Mouse (Mus musculus) intestine, embryonic 15.5 days (tissue): ENCODE measurements around the gene Kdelr3. TPM values are rescaled to one million over a fixed set of nuclear protein-coding genes. Genes with fewer than 3 reads are reported as not detected.

Experiments used
- ATAC-seq: fragments of 200-750 bp; cut with Nextera tagmentation; 2 replicates; pipeline ENCODE4 v1.8.0; 2017; ENCODE audit warnings: moderate TSS enrichment, moderate library complexity
- H3K27ac ChIP-seq: fragments of 300-500 bp; sonication (generic); 2 replicates; pipeline ENCODE4 v1.5.1; 2015; ENCODE audit warnings: mild to moderate bottlenecking, inconsistent platforms
- H3K27me3 ChIP-seq: fragments of 300-500 bp; sonication (generic); replicated peaks from 2 replicates; pipeline ENCODE4 v1.6.1; 2015; ENCODE audit warnings: inconsistent platforms
- H3K36me3 ChIP-seq: fragments of 300-500 bp; sonication (generic); 2 replicates; pipeline ENCODE4 v1.6.1; 2015; ENCODE audit warnings: inconsistent platforms
- H3K4me1 ChIP-seq: fragments of 300-500 bp; sonication (generic); replicated peaks from 2 replicates; pipeline ENCODE4 v1.6.1; 2015; ENCODE audit warnings: inconsistent platforms
- H3K4me2 ChIP-seq: fragments of 300-500 bp; sonication (generic); replicated peaks from 2 replicates; pipeline ENCODE4 v1.6.1; 2015; ENCODE audit warnings: mild to moderate bottlenecking, inconsistent platforms
- H3K4me3 ChIP-seq: fragments of 300-500 bp; sonication (generic); replicated peaks from 2 replicates; pipeline ENCODE4 v1.5.1; 2015; ENCODE audit warnings: inconsistent platforms
- H3K9ac ChIP-seq: fragments of 300-500 bp; sonication (generic); 2 replicates; pipeline ENCODE4 v1.6.1; 2015; ENCODE audit warnings: inconsistent platforms
- H3K9me3 ChIP-seq: fragments of 300-500 bp; sonication (generic); 2 replicates; pipeline ENCODE4 v1.6.1; 2016; ENCODE audit warnings: inconsistent platforms
- WGBS: fragments of 180-500 bp; shearing (Covaris S2); methylation state at CpG from one replicate; pipeline ENCODE4 v1.1.7; 2015; 5-methylcytosine and 5-hydroxymethylcytosine counted together
- polyA plus RNA-seq: library from polyadenylated mRNA; unstranded; fragments of >200 nt; fragmentation: Nextera tagmentation; extraction: Ambion mirVana; gene quantifications from 2 replicates; pipeline ENCODE4 v1.2.1, GENCODE M21; 2015

The Kdelr3 gene
- polyA plus RNA-seq: 71.6 and 78.7 TPM in 2 replicates

DNA sequence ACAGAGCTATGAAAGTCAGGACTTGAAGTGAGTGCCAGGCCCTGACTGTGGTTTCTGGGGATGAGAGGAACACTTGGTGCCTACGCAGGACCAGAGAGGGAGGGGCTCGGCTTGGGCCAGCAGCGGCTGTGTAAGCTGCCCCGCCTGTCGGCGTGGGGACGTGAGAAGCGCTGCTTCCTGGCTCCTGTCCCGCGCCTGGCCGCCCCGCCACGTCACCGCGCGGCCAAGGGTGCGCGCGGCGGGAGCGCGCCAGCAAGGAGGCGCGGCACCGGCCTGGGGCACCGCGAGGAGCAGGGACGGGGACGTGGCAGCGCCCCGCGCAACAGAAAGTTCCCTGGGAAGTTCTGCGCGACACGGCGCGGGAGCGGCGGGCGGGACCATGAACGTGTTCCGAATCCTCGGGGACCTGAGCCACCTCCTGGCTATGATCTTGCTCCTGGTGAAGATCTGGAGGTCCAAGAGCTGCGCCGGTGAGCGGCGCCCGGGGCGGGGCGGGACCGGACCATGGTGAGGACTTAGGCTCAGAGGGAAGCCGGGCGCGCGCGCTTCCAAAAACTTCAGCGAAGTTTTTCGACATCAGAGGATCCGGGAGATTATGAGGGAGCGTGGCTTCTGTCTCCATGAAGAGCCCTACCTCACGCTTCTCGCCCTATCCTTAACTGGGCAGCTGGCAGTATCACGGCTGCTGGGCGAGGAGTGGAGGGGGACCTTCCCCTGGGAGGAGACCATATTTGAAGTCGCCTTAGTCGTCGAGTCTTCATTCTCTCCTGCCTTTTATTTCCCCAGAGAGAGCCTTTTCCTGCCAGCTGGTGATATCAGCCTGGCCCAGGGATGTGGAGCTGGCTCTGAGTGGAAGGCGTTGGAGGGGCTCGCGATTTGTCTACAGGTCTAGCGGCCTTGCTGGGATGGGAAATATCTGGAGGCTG is at the start of gene Kdelr3:
Kdelr3 (plus strand) TSS at position 241 of the 926 bp plus-strand sequence.
- Histone ChIP-seq H3K27ac (peak within 1 kb of the TSS; percentile 68), H3K4me1 (peaks cover 33% of the 10 kb centered on the region), H3K36me3 (no peaks in the 10 kb centered on the region), H3K9ac (peak within 1 kb of the TSS; percentile 64), H3K27me3 (peaks cover 40% of the 10 kb centered on the region), H3K9me3 (no peaks in the 10 kb centered on the region), H3K4me2 (peak within 1 kb of the TSS; percentile 95), H3K4me3 (peak within 1 kb of the TSS; percentile 66)
- peak; percentile 84 for ATAC-seq
- WGBS: under 1% methylated on average over 71 of the region's 71 CpGs

DNA sequence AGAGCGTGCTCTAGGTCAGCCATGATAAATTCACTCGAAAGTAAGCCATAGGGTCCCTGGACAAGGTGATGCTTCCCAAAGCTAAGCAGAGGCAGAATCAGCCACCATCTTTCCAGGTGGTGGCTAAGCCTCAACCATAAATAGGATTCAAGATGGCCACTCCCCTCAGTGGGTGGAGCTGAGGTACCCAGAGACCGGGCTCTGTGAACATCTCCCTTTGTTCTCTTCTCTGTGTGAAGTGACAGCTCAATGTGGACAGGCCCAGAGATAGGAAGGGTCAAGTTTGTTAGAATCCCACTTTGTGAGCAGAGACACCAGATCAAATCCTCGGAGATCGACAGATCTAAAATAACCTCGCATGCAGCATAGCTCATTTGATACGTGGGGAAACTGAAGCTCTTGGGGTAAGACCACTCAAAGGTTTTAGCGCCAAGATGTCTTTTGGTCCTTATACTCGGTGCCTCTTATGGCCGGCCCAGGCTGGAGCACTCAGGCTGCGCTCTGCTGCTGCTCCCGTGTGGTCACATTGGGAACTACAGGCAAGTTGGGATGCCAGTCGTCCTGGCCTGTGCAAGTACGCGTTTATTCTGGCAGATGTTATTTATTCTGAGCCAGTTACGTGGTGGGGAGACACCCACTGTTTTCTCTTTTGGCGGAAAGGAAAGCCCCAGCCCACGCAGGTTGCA is 49.5 kb upstream of the Kdelr3 start:
- H3K9ac ChIP-seq: no peak overlapping the region
- H3K36me3 ChIP-seq: no peaks in the 10 kb centered on the region
- ATAC-seq: peak; percentile 83

DNA sequence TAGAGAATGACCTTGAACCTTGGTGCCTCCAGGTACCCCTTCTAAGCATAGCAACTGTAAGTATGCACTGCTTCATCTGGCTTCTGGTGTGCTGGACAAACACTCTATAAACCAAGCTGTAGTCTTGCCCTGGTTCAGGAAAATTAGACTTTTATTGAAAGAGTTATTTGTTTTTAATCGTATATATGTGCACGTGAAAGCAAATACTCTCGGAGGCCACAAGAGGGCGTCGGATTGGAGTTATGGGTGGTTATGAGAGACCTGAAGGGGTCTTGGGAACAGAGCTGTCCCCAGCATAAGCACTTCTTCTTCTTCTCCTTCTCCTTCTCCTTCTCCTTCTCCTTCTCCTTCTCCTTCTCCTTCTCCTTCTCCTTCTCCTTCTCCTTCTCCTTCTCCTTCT is 46.6 kb upstream of the Kdelr3 start:
- Histone ChIP-seq H3K36me3 (no peaks in the 10 kb centered on the region), H3K27ac (no peak overlapping the region), H3K27me3 (no peaks in the 10 kb centered on the region; the same call in 1 of the 2 replicates), H3K4me2 (no peak overlapping the region), H3K9me3 (no peaks in the 10 kb centered on the region), H3K9ac (no peak overlapping the region), H3K4me1 (0 out of 2 replicates have a peak, but pooled peaks cover 3% of the 10 kb centered on the region), H3K4me3 (no peak overlapping the region)
- ATAC-seq: no peak
- 69% methylated on average over 5 of the region's 5 CpGs for WGBS

More for the DNA sequence above, 49.5 kb upstream of the Kdelr3 start:
- Histone ChIP-seq H3K4me2 (no peak overlapping the region), H3K9me3 (no peaks in the 10 kb centered on the region), H3K27ac (no peak overlapping the region), H3K4me3 (no peak overlapping the region), H3K4me1 (0 out of 2 replicates have a peak, but pooled peaks cover 3% of the 10 kb centered on the region), H3K27me3 (peaks cover 5% of the 10 kb centered on the region)
- 4% methylated on average over 18 of the region's 18 CpGs for whole genome bisulfite sequencing

DNA sequence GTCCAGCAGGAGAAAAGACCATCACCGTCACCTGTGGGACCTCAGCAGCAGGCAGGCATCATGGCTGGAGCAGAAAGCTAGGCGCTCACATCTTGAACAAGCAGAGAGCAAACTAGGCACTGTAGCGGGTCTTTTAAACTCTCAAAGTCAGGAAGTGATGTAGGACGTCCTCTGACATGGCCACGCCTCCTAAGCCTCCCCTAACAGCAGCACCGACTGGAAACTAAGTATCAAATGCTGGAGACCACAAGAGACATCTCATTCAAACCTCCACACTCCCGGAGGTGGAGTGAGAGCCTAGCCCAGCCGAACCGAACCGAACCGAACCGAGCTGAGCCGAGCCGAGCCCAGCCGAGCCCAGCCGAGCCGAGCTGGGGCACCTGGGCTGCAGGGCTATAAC is 45.6 kb upstream of the Kdelr3 start:
- Histone ChIP-seq H3K4me1 (0 out of 2 replicates have a peak, but pooled peaks cover 3% of the 10 kb centered on the region), H3K9me3 (no peaks in the 10 kb centered on the region), H3K9ac (no peak overlapping the region), H3K4me3 (peak overlapping the region; percentile 18; the same call in 1 of the 2 replicates), H3K27me3 (no peaks in the 10 kb centered on the region; the same call in 1 of the 2 replicates), H3K4me2 (peak overlapping the region; percentile 33), H3K27ac (no peak overlapping the region), H3K36me3 (no peaks in the 10 kb centered on the region)
- 29% methylated on average over 17 of the region's 17 CpGs for WGBS
- no peak for ATAC-seq

DNA sequence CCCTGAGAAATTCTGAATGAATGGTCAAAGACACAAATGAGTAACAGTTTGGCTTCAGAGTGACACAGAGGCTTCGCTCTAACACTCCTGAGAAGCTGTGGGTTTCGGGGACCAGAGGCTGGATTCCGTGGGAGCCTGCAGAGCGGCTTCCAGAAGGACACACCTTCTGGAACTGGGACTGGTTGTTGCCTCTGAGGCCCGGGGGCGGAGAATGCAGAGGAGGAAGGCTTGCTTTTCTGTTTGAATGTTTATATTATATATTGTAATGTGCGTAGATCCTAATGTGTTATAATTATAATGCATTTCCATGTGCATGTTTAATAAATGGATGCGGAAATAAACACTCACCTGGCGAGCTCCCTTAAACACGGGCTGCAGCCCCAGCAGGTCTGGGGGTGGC is 45.1 kb upstream of the Kdelr3 start:
- H3K4me2 ChIP-seq: peak overlapping the region; percentile 33
- no peaks in the 10 kb centered on the region; the same call in 1 of the 2 replicates for H3K27me3 ChIP-seq
- H3K4me1 ChIP-seq: 0 out of 2 replicates have a peak, but pooled peaks cover 3% of the 10 kb centered on the region
- ATAC-seq: no peak
- H3K9ac ChIP-seq: no peak overlapping the region
- WGBS: 46% methylated on average over 10 of the region's 10 CpGs
- no peaks in the 10 kb centered on the region for H3K9me3 ChIP-seq
- no peak overlapping the region for H3K27ac ChIP-seq
- peak overlapping the region; percentile 18; the same call in 1 of the 2 replicates for H3K4me3 ChIP-seq
- no peaks in the 10 kb centered on the region for H3K36me3 ChIP-seq

DNA sequence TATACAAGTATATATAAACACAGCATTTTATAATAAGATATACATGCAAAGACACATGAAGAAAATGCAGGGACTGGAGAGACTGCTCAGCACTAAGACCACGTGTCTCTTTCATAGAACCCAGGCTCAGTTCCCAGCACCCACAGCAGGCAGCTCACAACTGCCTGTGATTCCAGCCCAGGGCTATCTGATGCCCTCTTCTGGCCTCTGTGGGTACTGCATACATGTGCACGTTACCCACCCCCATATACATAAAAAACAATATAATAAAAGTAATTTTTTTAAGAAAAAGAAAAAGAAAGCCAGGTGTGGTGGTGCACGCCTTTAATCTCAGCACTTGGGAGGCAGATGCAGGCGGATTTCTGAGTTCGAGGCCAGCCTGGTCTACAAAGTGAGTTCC is 43.2 kb upstream of the Kdelr3 start:
- Histone ChIP-seq H3K27ac (no peak overlapping the region), H3K9me3 (no peaks in the 10 kb centered on the region), H3K27me3 (no peaks in the 10 kb centered on the region), H3K36me3 (no peaks in the 10 kb centered on the region), H3K4me2 (no peak overlapping the region), H3K9ac (no peak overlapping the region), H3K4me1 (0 out of 2 replicates have a peak, but pooled peaks cover 3% of the 10 kb centered on the region), H3K4me3 (no peak overlapping the region)
- WGBS: 84% methylated on average over 5 of the region's 5 CpGs
- no peak for ATAC-seq

DNA sequence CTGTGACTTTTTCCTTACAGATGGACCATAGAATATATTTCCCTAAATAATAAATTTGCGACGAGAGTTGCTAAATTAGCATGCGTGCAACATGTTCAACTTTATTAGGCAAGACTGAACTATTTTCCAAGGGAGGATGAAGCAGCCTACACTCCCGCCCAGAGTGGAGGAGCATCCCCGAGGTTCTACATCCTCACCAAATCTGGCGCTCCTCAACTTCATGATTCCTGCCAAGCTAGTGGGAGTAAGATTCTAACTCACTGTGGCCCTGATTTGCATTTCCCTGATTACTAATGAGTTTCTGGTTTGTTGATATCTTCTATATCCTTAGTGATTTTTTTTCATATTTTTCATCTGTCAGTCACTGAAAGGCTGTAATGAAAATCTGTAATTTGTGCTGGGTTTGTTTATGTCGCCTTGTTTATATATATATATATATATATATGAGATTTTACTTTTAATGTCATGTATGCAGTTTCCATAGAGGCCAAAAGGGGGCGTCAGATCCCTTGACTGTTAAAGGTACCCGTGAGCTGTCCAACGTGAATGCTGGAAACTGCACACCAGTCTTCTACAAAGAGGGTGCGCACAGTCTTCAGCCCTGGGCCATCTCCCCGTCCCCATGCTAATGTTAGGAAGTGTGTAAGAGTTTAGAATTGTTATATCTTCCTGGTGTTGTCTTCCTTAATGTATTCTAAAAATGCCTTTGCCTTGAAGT is 42.4 kb upstream of the Kdelr3 start:
- Histone ChIP-seq H3K4me3 (no peak overlapping the region), H3K4me2 (no peak overlapping the region), H3K27ac (no peak overlapping the region), H3K9ac (no peak overlapping the region), H3K4me1 (0 out of 2 replicates have a peak, but pooled peaks cover 3% of the 10 kb centered on the region), H3K36me3 (no peaks in the 10 kb centered on the region), H3K9me3 (no peaks in the 10 kb centered on the region), H3K27me3 (no peaks in the 10 kb centered on the region)
- ATAC-seq: no peak
- WGBS: 56% methylated on average over 12 of the region's 12 CpGs

DNA sequence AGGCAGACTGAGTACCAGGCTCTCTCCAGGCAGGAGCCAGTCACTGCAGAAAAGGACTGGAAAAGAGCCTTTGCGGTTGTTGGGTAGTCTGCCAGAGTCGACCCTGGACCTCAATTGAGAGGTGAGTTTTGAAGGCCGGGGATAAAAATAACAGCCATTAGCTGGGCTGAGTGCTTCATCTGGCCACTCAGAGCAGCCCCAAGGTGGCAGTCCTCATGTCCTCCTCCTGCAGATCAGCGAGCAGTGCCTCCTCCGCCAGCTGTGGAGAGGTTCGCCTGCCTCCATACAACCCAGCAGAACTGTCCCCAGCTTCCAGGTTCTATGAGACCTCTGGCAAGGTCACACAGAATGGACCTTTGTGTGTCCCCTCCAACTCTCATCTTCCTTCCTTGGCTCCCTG is 39.0 kb upstream of the Kdelr3 start:
- H3K4me2 ChIP-seq: no peak overlapping the region
- no peak overlapping the region for H3K9ac ChIP-seq
- 45% methylated on average over 6 of the region's 6 CpGs for WGBS
- H3K27me3 ChIP-seq: 0 out of 2 replicates have a peak, but pooled peaks cover 2% of the 10 kb centered on the region
- H3K9me3 ChIP-seq: no peaks in the 10 kb centered on the region
- no peak for ATAC-seq
- no peaks in the 10 kb centered on the region for H3K4me1 ChIP-seq
- H3K36me3 ChIP-seq: no peaks in the 10 kb centered on the region
- H3K4me3 ChIP-seq: no peak overlapping the region
- H3K27ac ChIP-seq: no peak overlapping the region

DNA sequence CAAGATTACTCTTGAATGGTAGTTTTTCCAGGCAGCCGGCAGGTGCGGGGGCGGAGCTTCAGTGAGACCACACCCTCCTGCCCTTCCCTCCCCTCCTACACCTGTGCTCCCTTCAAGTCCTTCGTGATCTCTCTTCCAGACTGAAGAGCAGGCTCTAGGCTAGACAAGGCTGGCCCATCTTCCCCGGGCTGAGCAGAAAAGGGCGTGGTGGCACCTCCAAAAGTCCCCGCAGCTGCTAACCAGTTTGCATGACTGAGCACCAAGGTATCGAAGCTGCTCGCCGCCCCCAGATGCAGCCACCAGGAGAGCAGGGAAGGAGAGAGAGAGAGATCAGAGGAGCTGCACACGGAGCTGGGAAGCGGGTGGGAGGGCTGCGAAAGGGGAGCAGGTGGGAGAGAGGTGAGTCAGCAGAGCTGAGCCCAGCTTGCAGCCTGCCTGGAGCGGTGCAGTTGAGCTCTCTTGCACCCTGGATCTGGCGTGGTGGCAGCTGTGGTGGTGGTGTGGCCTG is 35.0 kb upstream of the Kdelr3 start:
- Histone ChIP-seq H3K27ac (no peak overlapping the region), H3K27me3 (0 out of 2 replicates have a peak, but pooled peaks cover 2% of the 10 kb centered on the region), H3K4me1 (no peaks in the 10 kb centered on the region), H3K36me3 (no peaks in the 10 kb centered on the region), H3K9me3 (no peaks in the 10 kb centered on the region), H3K4me3 (no peak overlapping the region), H3K4me2 (peak overlapping the region; percentile 38), H3K9ac (no peak overlapping the region)
- 10% methylated on average over 15 of the region's 15 CpGs for WGBS
- peak; percentile 72 for ATAC-seq

DNA sequence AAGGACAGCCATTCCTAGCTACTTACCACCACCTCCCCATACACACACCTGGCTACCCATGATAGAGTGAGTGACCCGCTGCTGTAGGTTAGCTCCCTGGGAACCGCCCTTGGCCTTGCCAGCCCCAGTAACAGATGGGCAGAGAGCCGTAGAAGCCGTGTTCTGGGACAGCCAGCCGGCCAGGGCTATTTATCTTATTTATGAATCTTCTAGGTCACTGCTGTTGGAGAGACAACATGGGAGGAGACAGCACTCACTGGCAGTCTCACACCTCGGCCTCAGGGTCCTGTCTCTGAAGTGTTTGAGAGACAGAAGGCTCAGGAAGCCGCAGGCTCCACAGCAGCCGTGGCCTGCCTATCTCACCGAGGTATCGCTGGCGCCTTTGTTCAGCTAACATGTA is 26.7 kb upstream of the Kdelr3 start:
- no peaks in the 10 kb centered on the region for H3K4me1 ChIP-seq
- H3K4me3 ChIP-seq: no peak overlapping the region
- peaks cover 16% of the 10 kb centered on the region; the same call in 1 of the 2 replicates for H3K27me3 ChIP-seq
- no peaks in the 10 kb centered on the region for H3K36me3 ChIP-seq
- H3K4me2 ChIP-seq: no peak overlapping the region
- ATAC-seq: no peak
- H3K27ac ChIP-seq: no peak overlapping the region
- no peak overlapping the region for H3K9ac ChIP-seq
- 64% methylated on average over 11 of the region's 11 CpGs for WGBS
- no peaks in the 10 kb centered on the region for H3K9me3 ChIP-seq

DNA sequence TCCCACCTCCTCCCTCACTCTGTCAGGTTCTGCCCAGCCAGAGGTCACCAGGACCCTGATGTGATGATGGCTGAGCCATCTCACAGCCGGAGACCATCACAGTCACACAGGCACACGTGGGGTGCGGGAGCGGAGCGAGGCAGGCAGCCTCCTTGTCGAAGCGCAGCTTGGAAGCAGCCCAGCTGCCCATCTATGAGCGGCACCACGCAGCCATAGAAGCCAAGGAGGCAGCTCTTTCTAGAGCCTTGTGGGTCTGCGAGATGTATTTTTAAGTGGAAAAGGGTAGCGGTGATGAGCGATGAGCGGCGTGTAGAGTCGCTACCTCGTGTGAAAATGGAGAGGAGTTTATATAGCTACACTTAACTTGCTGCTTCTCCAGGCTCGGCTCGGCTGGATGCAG is 22.7 kb upstream of the Kdelr3 start:
- no peak overlapping the region for H3K4me3 ChIP-seq
- no peak overlapping the region for H3K27ac ChIP-seq
- no peaks in the 10 kb centered on the region for H3K36me3 ChIP-seq
- H3K9me3 ChIP-seq: no peaks in the 10 kb centered on the region
- no peaks in the 10 kb centered on the region for H3K4me1 ChIP-seq
- WGBS: 37% methylated on average over 18 of the region's 18 CpGs
- no peak for ATAC-seq
- H3K9ac ChIP-seq: no peak overlapping the region
- peaks cover 16% of the 10 kb centered on the region for H3K27me3 ChIP-seq
- H3K4me2 ChIP-seq: no peak overlapping the region
